Mouse (Mus musculus): ENCODE results near the gene Olfr52. TPM values are rescaled to one million over a fixed set of nuclear protein-coding genes. Genes with fewer than 3 reads are reported as not detected.
"Not testable (repeated sequence)": the region's sequence is repeated elsewhere in the genome, so short reads cannot be mapped to it uniquely, and the experiment has no call there.

Gene Olfr52
- not detected in 2 replicates for polyA plus RNA-seq (2015; fragmentation: Nextera tagmentation; extraction: Ambion mirVana)

DNA sequence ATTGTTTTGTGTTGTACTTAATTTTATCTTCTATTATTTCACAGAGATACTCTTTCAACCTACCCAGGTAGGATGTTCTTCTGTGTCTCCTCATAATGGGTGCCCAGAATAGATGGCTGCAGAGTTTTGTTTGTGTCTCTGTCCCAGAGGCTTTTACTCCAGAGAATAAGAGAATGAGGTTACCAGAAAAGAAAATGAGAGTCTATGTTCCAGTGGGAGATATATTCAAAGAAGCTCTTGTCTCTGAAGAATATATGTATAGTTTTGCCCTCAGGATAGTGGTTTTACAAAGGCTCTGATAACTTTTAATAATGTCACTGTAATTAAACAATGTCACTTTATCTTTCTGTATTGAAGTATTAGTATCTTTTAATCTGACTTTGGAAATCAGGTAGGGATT, at the start of gene Olfr52:
Olfr52 (minus strand) TSS at position 101 of the 400 bp plus-strand sequence.
- Histone ChIP-seq H3K4me2 (no peak within 1 kb of the TSS), H3K27me3 (no peaks in the 10 kb centered on the region), H3K36me3 (no peaks in the 10 kb centered on the region), H3K4me3 (no peak within 1 kb of the TSS), H3K9ac (no peak within 1 kb of the TSS), H3K27ac (no peak within 1 kb of the TSS), H3K9me3 (no peaks in the 10 kb centered on the region), H3K4me1 (no peaks in the 10 kb centered on the region)
- ATAC-seq (ENCODE audit: borderline replicate concordance, extremely low read depth, low FRiP score, low TSS enrichment), result no peak

DNA sequence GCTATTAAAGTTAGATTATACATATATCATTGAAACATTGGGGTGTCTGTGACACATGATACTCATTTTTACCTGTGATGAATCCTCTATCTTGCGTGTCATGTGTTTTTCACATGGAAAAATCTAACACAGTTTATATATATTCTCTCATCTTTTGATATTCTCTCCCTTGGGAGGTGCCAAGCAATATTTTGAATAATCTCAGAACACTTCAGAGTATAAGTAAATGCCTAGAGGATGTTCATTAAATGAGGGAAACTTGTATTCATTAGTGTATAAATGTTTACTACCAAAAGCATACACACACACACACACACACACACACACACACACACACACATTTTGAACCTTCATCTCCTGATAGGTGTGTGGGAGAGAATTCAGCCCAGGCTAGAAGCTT, 45.8 kb upstream of the Olfr52 start, which contains the start of gene Olfr1047:
Olfr1047 (minus strand) TSS at position 101 of the 400 bp plus-strand sequence.
- Histone ChIP-seq H3K36me3 (no peaks in the 10 kb centered on the region), H3K9me3 (no peaks in the 10 kb centered on the region), H3K4me1 (no peaks in the 10 kb centered on the region), H3K27me3 (no peaks in the 10 kb centered on the region), H3K9ac (no peak within 1 kb of the TSS), H3K4me2 (no peak within 1 kb of the TSS), H3K4me3 (no peak within 1 kb of the TSS), H3K27ac (no peak within 1 kb of the TSS)
- ATAC-seq (ENCODE audit: borderline replicate concordance, extremely low read depth, low FRiP score, low TSS enrichment), result no peak
- WGBS, result 89% methylated on average over 1 of the region's 1 CpGs

DNA sequence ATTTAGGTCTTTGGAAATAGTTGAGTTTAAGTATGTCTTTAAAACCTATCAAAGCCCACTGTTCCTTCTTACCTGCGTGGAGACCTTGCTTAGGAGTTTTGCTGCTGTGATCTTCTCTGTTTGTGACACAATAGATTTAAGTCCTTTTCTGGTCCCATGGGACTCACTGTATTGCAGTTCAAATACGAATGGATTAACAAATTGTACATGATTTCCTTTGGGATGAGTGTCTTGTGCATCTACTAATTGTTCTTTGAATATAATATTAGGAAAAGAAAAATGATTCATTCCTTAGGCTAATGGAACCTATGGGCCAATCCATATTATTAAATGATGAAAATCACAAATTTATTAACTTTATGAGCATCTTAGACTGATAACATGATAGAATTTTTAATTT, 33.7 kb upstream of the Olfr52 start, which contains the start of gene Olfr1046:
Olfr1046 (minus strand) TSS at position 101 of the 400 bp plus-strand sequence.
- WGBS, result 62% methylated on average over 2 of the region's 2 CpGs
- Histone ChIP-seq H3K4me3 (no peak within 1 kb of the TSS), H3K9ac (no peak within 1 kb of the TSS), H3K27me3 (no peaks in the 10 kb centered on the region), H3K4me1 (no peaks in the 10 kb centered on the region), H3K36me3 (no peaks in the 10 kb centered on the region), H3K27ac (no peak within 1 kb of the TSS), H3K9me3 (no peaks in the 10 kb centered on the region), H3K4me2 (no peak within 1 kb of the TSS)
- no peak for ATAC-seq (ENCODE audit: borderline replicate concordance, extremely low read depth, low FRiP score, low TSS enrichment)

DNA sequence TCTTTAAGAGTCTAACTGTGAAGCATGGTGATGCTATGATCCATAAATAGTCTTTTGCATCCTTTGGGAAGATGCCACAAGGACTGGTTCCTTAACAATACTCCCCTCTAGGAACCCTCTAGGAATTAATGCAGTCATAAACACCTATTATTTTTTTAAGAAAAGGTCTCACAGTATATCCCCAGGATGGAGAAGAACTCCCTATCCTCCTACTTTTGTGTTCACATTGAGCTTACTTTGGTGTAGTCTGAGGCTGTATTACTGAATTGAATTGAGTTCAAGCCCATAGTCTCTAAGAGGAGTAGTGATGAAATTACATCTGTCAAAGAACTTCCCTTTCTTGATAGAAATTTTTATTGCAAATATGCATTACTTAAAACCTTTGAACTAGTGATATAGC, 17.4 kb upstream of the Olfr52 start, which contains the start of gene Olfr1045:
Olfr1045 (minus strand) TSS at position 101 of the 400 bp plus-strand sequence.
- Histone ChIP-seq H3K4me1 (no peaks in the 10 kb centered on the region), H3K9me3 (no peaks in the 10 kb centered on the region)

DNA sequence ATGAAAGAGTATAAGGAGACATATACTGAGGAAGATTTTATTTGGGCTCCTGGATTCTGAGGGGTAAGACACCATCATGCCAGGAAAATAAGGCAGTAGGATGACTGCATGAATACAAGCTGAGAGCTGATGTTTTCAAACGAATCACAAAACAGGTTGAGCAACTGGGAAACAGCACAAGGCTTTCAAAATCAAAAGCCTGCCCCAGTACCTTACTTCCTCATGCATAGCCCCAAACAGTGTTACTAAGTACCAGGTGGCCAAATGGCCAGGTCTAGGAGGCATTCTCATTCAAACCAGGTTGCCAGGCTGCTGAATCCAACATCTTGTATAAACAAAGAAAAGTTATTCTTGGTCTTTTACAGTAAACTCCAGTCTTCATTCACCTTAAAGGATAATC, 10.4 kb upstream of the Olfr52 start:
- Histone ChIP-seq H3K27ac (no peak overlapping the region), H3K4me3 (no peak overlapping the region), H3K9me3 (no peaks in the 10 kb centered on the region), H3K4me2 (no peak overlapping the region), H3K4me1 (no peaks in the 10 kb centered on the region), H3K27me3 (no peaks in the 10 kb centered on the region), H3K9ac (no peak overlapping the region), H3K36me3 (no peaks in the 10 kb centered on the region)
- WGBS, result 38% methylated on average over 1 of the region's 1 CpGs
- no peak for ATAC-seq (ENCODE audit: borderline replicate concordance, extremely low read depth, low FRiP score, low TSS enrichment)

More for the DNA sequence above, 17.4 kb upstream of the Olfr52 start, which contains the start of gene Olfr1045:
- Histone ChIP-seq H3K36me3 (no peaks in the 10 kb centered on the region), H3K4me3 (no peak within 1 kb of the TSS), H3K27me3 (no peaks in the 10 kb centered on the region), H3K27ac (no peak within 1 kb of the TSS), H3K9ac (no peak within 1 kb of the TSS), H3K4me2 (no peak within 1 kb of the TSS)
- no peak for ATAC-seq (ENCODE audit: borderline replicate concordance, extremely low read depth, low FRiP score, low TSS enrichment)

DNA sequence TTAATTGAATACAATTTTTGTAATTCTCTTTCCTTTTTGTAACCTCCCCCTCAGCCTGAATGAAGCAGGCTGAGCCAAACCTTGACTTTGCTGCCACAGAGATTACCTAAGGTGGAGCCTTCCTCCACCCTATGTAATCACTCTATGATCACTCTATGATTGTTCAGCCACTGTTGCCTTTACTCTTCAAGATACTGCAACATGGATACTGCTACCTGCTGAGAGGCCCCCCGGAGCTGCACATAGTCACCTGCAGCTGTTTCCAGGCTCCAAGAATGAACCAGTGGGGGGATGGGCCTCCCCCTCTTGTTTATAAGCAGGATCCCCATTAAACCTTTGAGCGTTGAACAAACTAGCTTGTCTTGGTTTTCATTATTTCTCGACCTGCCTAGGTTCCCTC, 5.5 kb downstream of the Olfr52 start:
- Histone ChIP-seq H3K36me3 (no peaks in the 10 kb centered on the region), H3K9me3 (no peaks in the 10 kb centered on the region), H3K27ac (no peak overlapping the region), H3K9ac (no peak overlapping the region), H3K4me3 (no peak overlapping the region), H3K27me3 (no peaks in the 10 kb centered on the region), H3K4me2 (no peak overlapping the region), H3K4me1 (no peaks in the 10 kb centered on the region)
- 87% methylated on average over 3 of the region's 3 CpGs for WGBS
- ATAC-seq (ENCODE audit: borderline replicate concordance, extremely low read depth, low FRiP score, low TSS enrichment), result no peak

DNA sequence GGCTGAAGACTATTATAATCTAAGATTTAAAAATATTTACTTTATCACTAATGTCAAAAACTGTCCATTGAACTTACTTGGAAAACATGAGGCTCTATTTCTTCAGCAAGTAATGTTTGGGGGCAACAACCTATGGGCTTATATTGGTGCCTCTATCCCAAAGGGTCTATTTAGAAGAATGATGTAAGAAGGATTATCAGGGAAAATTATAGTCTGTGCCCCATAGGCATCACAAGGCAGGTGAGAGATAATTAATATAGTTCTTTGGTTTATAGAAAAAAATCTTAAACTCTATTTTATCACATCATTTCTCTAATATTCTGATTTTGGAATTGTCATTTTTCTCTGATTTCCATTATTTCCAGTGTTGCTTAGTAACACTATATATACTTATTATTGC, 7.8 kb downstream of the Olfr52 start, which contains the start of gene Olfr1044:
Olfr1044 (minus strand) TSS at position 101 of the 400 bp plus-strand sequence.
- Histone ChIP-seq H3K27ac (no peak within 1 kb of the TSS), H3K27me3 (no peaks in the 10 kb centered on the region)
- ATAC-seq (ENCODE audit: borderline replicate concordance, extremely low read depth, low FRiP score, low TSS enrichment), result no peak

DNA sequence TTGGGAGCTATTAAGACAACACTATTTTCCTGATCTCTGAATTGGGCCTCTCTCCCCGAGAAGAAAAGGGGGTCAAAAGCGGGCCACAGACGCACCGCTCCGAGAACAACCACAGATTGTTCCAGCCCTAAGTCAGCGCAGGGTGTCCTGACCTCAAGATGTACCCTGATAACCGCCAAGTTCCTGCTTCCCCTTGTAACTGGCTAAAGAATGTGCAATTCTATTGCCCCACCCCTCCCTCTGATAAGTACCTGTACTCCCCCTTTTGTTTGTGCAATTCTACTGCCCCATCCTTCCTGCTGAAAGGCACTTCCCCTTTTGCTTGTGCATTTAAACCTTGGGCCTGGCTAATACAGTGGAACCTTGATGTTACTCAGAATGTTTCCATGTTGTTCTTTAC, 10.1 kb downstream of the Olfr52 start:
- H3K4me3 ChIP-seq; H3K27me3 ChIP-seq; H3K27ac ChIP-seq; H3K4me1 ChIP-seq; H3K9ac ChIP-seq; ATAC-seq (ENCODE audit: borderline replicate concordance, extremely low read depth, low FRiP score, low TSS enrichment); H3K9me3 ChIP-seq; H3K36me3 ChIP-seq; H3K4me2 ChIP-seq: not testable (repeated sequence)
- 69% methylated on average over 7 of the region's 7 CpGs for WGBS

More for the DNA sequence above, 7.8 kb downstream of the Olfr52 start, which contains the start of gene Olfr1044:
- H3K4me3 ChIP-seq, result no peak within 1 kb of the TSS
- no peaks in the 10 kb centered on the region for H3K9me3 ChIP-seq
- no peak within 1 kb of the TSS for H3K4me2 ChIP-seq
- no peaks in the 10 kb centered on the region for H3K4me1 ChIP-seq
- no peak within 1 kb of the TSS for H3K9ac ChIP-seq
- H3K36me3 ChIP-seq, result no peaks in the 10 kb centered on the region

DNA sequence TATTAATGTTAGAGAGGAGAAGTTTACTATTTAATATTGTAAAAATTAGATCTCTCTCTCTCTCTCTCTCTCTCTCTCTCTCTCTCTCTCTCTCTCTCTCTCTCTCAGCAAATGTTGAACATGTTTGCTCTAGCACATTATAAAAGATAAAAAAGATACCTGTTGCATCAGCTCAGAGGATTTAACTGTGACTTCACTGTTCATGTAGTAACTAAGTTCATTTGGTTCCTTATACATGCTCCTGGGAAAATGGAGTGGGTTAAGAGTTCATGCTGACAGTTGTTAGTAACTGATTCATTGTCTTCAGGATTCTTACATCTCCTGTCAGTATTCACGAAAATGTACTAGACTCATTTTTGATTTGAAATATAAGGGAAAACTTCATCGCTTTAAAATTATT, 18.1 kb downstream of the Olfr52 start, which contains the start of gene Olfr1043:
Olfr1043 (minus strand) TSS at position 101 of the 400 bp plus-strand sequence.
- no peak within 1 kb of the TSS for H3K4me3 ChIP-seq
- no peak within 1 kb of the TSS for H3K4me2 ChIP-seq
- no peaks in the 10 kb centered on the region for H3K9me3 ChIP-seq
- no peaks in the 10 kb centered on the region for H3K4me1 ChIP-seq
- no peaks in the 10 kb centered on the region for H3K36me3 ChIP-seq
- H3K27me3 ChIP-seq, result no peaks in the 10 kb centered on the region
- 81% methylated on average over 2 of the region's 2 CpGs for WGBS
- no peak within 1 kb of the TSS for H3K27ac ChIP-seq
- ATAC-seq (ENCODE audit: borderline replicate concordance, extremely low read depth, low FRiP score, low TSS enrichment), result no peak
- H3K9ac ChIP-seq, result no peak within 1 kb of the TSS

DNA sequence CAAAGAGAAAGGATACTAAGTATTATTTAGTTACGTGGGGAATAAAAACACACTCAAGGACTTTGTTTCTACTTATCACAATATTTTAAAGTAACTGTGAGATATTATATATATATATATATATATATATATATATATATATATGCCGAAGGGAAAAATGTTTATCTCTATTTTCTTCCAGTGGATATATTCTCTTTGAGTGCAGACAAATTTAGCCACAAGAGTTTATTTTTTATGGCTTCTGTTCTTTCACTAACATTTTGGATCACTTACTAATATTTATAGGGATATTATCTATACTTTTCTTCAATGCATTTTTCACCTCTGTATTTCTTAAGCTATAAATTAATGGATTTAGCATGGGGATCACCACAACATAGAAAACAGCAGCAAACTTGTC, 23.7 kb downstream of the Olfr52 start, which contains the start of gene Olfr1042:
Olfr1042 (minus strand) TSS at position 101 of the 400 bp plus-strand sequence.
- Histone ChIP-seq H3K36me3 (no peaks in the 10 kb centered on the region), H3K4me3 (no peak within 1 kb of the TSS), H3K27ac (no peak within 1 kb of the TSS), H3K4me2 (no peak within 1 kb of the TSS), H3K4me1 (no peaks in the 10 kb centered on the region), H3K9ac (no peak within 1 kb of the TSS), H3K9me3 (no peaks in the 10 kb centered on the region), H3K27me3 (no peaks in the 10 kb centered on the region)
- no peak for ATAC-seq (ENCODE audit: borderline replicate concordance, extremely low read depth, low FRiP score, low TSS enrichment)
- WGBS, result 79% methylated on average over 2 of the region's 2 CpGs

DNA sequence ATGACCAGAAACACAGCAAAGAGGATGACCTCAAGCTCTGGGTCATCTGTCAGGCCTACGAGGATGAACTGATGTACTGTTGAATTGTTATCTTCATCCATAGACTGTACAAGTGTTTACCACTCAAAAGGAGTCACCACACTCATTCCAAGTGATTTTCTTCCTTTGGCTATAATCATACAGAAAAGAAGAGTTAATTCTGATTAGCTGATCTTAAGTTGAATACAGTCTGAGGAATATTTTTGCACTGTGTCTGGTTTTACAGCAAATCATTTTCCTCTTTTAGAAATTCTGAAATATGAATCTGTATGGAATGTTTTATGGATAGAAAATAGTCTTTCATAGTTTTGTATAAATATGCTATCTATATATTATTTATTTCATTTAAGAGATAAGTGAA, 38.9 kb downstream of the Olfr52 start, which contains the start of gene Olfr1040:
Olfr1040 (minus strand) TSS at position 101 of the 400 bp plus-strand sequence.
- Histone ChIP-seq H3K9ac (no peak within 1 kb of the TSS), H3K27me3 (no peaks in the 10 kb centered on the region), H3K9me3 (no peaks in the 10 kb centered on the region), H3K27ac (no peak within 1 kb of the TSS), H3K4me3 (no peak within 1 kb of the TSS), H3K4me1 (no peaks in the 10 kb centered on the region), H3K4me2 (no peak within 1 kb of the TSS), H3K36me3 (no peaks in the 10 kb centered on the region)
- ATAC-seq (ENCODE audit: borderline replicate concordance, extremely low read depth, low FRiP score, low TSS enrichment), result no peak
- 62% methylated on average over 1 of the region's 1 CpGs for WGBS

DNA sequence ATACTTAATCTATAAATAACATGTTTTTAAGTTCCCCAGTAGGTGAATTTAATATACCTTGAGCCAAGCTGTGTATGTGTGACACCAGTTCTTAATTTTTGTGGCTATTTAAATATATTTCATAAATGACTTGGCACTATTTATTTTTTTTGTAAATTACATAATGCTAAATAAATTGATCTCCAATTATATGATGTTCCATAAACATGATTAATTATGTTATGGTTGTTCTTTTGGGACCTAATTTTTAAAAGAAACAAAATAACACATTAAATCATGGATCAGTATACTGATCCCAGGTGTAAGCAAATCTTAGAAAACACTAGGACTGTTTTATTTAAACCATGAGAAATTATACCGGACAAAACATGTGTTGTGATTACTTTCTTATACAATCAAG, 49.7 kb downstream of the Olfr52 start, which contains the start of gene Olfr1039:
Olfr1039 (minus strand) TSS at position 101 of the 400 bp plus-strand sequence.
- Histone ChIP-seq H3K9me3 (no peaks in the 10 kb centered on the region), H3K4me1 (no peaks in the 10 kb centered on the region), H3K27ac (no peak within 1 kb of the TSS), H3K4me2 (no peak within 1 kb of the TSS), H3K36me3 (no peaks in the 10 kb centered on the region), H3K4me3 (no peak within 1 kb of the TSS), H3K9ac (no peak within 1 kb of the TSS), H3K27me3 (no peaks in the 10 kb centered on the region)
- WGBS, result 96% methylated on average over 1 of the region's 1 CpGs
- no peak for ATAC-seq (ENCODE audit: borderline replicate concordance, extremely low read depth, low FRiP score, low TSS enrichment)

Measured in lung, embryonic 15.5 days (tissue).